Mouse (Mus musculus) monocyte, adult 2 months (primary cell): ENCODE measurements around the gene Rbpj.

Source experiments
- DNase-seq, 2 experiments: peaks; one replicate each; pipeline ENCODE4 v3.0.0; 2022; ENCODE audit warnings: low spot score in 2 of 2, low read depth in 1 of 2

Gene Rbpj

DNA sequence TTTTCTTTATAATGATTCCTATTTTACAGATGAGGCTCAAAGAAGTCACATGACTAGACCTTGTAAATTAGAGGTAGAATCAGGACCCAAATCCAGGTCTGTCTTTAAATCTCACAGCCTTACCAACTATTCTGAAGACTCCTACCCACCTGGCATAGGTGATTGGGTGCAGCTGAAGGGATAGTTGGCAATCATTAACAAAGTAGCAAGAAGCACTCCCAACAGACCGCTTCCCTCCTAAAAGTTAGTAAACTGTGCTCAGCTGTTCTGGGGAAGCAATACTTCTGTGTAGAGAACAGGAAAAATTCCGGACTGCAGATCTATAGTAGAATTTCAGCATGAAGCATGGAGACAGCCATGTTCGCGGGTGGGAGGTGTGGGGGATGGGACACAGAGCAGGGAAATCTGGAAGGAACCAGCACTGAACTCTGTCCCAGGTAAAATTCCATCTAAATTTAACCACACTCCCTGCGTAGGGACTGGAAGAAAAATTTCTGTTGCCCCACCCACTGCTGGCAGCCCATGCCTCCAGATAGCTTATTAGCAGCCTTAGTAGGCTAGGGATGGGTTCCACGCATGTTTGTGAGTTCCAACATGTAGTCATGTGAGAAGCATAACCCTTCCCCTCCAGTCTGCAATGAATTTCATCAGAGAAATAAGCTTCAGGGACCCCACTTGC, 3.3 kb downstream of the Rbpj start:
- DNase-seq = no peak

- no peak for DNase-seq
These were observed 3.8 kb downstream of the Rbpj start for GRCm38 (mm10) chr5:53469777-53470131.

DNA sequence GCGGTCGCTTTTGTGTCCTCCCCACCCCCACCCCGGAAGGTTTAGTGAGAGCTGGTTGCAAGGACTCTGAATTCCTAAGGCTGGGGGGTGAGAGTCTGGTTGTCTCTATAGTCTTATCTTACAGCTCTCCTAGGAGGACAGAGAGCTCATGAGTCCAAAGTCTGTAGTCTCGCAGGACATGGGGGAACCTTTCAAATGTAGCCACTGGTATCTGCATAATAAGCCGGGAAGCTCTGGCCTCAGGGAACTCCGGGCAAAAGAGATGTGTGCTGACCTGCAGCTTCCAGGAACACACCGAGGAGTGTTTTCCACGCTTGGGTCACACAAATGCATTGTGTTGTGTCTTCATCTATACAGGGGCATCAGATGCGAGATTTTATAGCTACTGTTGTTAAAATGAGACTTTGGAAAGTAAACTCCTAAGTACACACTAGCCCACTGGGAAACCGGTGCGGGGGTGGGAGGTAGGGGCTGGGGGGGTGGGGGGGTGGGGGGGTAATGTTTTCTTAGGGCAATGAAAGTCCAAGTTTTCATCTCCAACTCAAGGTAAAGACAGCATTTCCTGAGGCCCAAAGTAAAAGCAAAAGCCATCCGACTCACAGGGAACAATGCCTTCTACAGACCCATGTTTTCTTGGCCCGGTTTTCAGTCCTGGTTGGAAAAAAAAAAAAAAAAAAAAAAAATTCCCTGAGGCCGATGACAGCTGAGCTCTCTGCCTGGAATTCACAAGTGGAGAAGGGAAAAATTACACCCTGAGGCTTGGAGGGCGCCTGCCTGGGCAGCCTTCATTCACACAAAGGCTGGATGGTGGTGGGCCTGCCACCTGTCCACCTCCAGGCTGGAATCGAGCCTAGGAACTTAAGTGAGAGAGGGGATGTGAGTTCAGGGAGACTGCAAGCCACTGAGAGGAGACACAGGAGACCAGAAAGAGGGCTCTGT, 4.5 kb downstream of the Rbpj start:
- no peak for DNase-seq

GRCm38 (mm10) chr5:53472485-53472884, 6.5 kb downstream of the Rbpj start:
- DNase-seq = no peak

DNA sequence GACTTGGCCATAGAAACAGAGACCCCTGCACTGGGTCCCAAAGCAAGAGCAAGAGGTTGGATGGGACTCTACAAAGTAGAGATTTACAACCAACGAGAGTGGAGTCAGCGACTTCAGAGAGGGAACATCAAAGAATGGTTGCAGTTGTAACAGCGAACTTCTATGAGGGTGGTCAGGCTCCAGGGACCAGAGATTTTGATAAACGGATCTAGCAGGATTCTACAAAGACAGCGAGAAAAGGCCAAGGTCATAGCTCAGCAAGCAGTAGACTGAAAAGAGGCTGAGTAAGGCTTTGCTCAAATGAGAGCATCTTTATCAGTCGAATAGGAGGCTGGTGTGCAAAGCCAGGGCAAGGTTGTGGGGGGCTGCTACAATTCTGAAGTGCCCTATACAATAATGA, 13.2 kb downstream of the Rbpj start:
- no peak for DNase-seq

- no peak for DNase-seq
These were observed 13.9 kb downstream of the Rbpj start for GRCm38 (mm10) chr5:53479891-53480290.

- DNase-seq = no peak
These were observed 15.1 kb downstream of the Rbpj start for GRCm38 (mm10) chr5:53481021-53481420.

DNA sequence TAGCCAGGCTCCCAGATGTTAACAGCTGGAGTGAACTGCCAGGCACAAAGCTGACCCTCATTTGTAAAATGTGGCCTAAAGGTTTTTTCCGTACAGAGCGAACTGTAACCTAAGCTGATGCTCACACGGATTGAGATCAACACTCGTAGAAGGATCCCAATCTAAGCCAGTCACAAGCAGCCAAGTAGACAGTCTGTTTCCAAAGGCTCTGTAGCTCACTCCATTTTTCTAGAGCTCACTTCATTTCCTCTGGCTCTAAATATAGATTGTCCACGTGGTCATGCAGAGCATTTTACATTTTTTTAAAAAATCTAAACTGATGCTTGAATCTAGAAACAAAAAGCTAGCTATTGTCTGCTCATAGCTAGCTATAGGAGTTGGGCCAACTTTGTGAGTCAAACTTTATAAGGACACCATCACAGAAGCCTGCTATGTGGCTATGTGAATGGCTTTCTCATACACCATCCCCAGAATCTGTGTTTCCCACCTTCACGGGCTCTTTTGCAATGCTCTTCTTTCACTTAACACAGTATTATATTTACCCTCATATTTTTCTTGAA, 19.2 kb downstream of the Rbpj start:
- DNase-seq = no peak

GRCm38 (mm10) chr5:53485934-53486475, 20.1 kb downstream of the Rbpj start:
- no peak for DNase-seq

DNA sequence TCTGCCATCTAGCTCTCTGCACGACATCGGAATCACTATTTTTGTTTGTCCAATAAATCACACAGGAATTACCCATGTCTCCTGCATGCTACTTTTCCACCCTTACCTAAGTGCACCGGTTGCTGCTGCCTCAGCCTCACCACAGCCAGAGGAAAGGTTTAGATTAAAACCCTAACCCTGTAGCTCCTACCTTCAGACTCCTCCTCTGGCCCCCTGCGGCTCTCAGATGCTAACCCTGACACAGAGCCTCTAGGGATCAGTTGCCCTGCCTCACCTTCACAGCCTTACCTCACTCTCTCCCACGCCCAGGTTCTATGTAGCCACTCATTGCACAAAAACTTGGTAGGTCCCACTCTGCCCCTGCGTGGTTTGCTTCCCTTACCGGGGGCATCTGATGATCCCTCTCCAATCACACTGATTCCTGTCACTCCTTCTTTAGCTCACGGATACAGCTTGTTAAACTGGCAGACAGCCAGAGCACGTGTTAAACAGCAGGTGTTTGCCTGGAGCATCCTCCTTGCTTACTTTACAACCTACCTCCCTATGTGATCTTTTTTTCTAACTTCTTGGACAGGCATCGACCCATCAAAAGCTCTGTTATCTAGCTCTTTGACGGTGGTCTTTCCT, 21.1 kb downstream of the Rbpj start:
- DNase-seq = no peak

- no peak for DNase-seq
These were observed 24.7 kb downstream of the Rbpj start for GRCm38 (mm10) chr5:53490697-53491099.

GRCm38 (mm10) chr5:53493756-53494155, 27.8 kb downstream of the Rbpj start:
- DNase-seq = no peak

DNA sequence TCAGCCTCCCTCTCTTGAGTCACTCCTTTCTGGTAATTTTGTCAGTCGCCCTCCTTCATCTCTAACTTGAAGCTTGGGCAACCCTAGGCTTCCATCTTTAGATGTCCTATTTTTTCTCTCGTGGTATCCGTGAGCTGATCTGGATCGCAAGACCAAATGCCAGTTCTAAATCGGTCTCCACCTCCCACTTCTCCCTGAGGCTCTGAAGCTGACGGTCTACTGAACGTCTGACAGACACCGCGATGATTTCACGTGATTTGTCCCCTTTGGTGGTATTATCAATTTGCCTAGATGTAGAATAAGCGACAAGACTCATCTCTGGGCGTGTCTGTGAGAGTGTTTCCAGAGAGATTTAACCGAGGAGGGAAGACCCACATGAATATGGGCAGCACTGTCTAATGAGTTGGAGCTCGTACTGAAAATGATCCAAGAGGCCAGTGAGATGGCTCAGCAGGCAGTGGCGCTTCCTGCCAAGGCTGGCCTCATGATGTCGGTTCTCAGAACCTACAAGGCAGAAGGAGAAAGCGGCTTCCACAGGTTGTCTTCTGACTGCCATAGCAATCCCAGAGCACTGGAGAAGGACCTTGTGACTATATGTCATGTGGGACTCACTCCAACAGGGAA, 28.7 kb downstream of the Rbpj start:
- DNase-seq = no peak

GRCm38 (mm10) chr5:53496846-53497549, 31.0 kb downstream of the Rbpj start:
- no peak for DNase-seq

DNA sequence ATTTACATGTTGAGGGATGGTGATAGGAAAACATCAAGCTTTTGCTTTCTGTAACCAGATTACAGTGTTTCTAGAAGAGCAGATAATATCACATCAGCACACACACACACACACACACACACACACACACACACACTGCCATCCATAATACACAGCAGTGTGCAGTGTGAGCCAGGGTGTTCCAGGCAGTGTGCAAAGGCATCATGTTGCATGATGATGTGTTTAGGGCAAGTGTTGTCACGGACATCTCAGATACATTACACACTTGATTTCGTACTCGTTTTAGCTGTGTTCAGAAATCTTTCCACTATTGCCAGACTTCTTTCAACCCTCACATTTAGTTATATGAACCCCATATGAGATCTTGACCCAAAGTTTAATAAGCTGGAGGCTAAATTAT, 33.6 kb downstream of the Rbpj start:
- no peak for DNase-seq

DNA sequence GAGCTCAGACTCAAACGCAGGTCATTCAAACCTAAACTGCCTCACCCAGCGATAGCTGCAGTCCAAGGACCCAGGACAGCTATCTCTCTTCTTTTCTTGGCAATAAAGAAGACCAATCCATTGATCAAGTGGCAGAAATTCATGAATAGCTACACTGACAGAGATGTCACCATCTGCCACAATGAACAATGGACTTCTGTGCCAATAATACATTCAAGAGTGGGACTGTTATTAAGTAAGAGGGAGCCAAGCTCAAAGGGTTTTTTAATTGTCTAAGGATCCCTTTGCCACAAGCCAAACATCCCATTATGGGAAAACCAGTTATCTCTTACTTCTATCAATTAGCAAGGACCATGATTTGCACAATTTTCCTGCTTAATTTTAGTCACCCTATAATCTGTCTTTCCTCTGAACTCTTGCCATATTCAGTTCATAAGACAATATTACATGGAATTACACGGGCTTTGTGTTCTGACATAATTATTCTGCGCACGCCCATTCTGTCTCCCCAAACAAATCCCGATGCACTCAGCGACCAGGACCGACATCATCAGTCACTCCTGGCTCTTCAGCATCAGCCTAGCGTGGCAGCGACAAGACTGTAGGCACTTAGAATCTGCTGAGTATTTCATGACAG, 34.7 kb downstream of the Rbpj start:
- DNase-seq = no peak

GRCm38 (mm10) chr5:53503261-53503660, 37.3 kb downstream of the Rbpj start:
- DNase-seq = peak in 1 of 2 experiments; percentile 28

- DNase-seq = no peak
These were observed 39.8 kb downstream of the Rbpj start for GRCm38 (mm10) chr5:53505751-53506150.

DNA sequence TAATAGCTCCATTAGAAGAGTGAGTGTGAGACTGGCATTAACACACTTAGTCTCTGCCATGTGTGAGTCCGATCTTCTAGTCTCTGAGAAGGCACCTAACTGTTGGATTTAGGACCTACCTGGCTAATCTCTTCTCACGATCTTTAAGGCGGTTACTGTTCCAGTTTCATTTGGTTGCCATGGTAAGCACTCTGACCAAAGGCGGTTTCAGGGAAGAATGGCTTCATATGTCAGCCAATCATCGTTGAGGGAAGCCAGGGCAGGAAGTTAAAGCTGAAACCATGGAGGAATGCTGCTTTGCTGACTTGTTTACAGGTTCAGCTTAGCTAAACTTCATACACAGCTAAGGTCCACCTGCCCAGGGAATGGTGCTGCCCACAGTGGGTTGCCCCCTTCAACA, 41.4 kb downstream of the Rbpj start:
- DNase-seq = no peak

DNA sequence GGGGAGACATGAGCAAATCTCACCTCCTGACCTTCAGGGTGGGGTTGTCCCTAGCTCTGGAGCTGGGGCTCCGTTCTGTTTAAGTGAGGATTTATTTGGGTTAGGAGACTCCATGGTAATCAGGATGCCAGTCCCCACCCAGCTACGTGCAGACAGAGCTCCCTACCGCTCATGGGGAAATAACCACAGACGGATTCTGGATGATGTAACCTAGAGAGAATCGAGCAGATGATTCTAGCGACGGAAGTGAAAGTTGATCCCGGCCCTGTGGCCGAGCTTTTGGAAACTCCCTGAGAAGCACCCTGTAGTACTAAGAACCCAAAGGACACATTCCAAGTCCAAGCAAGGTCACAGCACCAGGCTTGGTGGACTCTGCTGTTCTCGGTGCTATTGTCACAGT, 43.5 kb downstream of the Rbpj start:
- DNase-seq = peak; percentile 81 to 87
